Mouse (Mus musculus): ENCODE results near the gene Ap4m1. TPM values are rescaled to one million over a fixed set of nuclear protein-coding genes. Genes with fewer than 3 reads are reported as not detected.
"Not testable (repeated sequence)": the region's sequence is repeated elsewhere in the genome, so short reads cannot be mapped to it uniquely, and the experiment has no call there.

Ap4m1 gene
- polyA plus RNA-seq, 1 experiment: 10.4 TPM

- Histone ChIP-seq H3K79me2 (ENCODE audit: control insufficient read depth, insufficient read depth) (no peaks in the 10 kb centered on the region), H3K36me3 (ENCODE audit: control insufficient read depth, insufficient read depth) (no peaks in the 10 kb centered on the region), H3K4me2 (ENCODE audit: low read depth) (no peak overlapping the region), H3ac (ENCODE audit: control insufficient read depth, insufficient read length) (no peak overlapping the region), H3K4me3 (no peak overlapping the region), H3K27me3 (ENCODE audit: control insufficient read depth, insufficient read depth, insufficient read length) (no peaks in the 10 kb centered on the region)
- no peak for TF ChIP-seq CEBPB (IDR thresholded peaks at IDR 0.05; ENCODE audit: insufficient read depth, poor library complexity, severe bottlenecking)
- no peak for TF ChIP-seq MYOG (IDR thresholded peaks at IDR 0.05; ENCODE audit: control insufficient read depth in 1 of 3, insufficient read depth in 1 of 3, insufficient read length in 2 of 3, low read depth in 2 of 3)
- no peak for TF ChIP-seq E2F4 (IDR thresholded peaks at IDR 0.05; ENCODE audit: insufficient read depth)
- no peak for TF ChIP-seq MYOD1 (IDR thresholded peaks at IDR 0.05; ENCODE audit: control insufficient read depth in 1 of 3, insufficient read length in 2 of 3, low read depth in 2 of 3)
- no peak for TF ChIP-seq MAX (IDR thresholded peaks at IDR 0.05; ENCODE audit: low read depth)
- TF ChIP-seq USF1 (IDR thresholded peaks at IDR 0.05; ENCODE audit: low read depth): no peak
- TF ChIP-seq POLR2AphosphoS2 (IDR thresholded peaks at IDR 0.05; ENCODE audit: insufficient read length, low read depth): no peak
- TF ChIP-seq REST (IDR thresholded peaks at IDR 0.05; ENCODE audit: insufficient read depth, insufficient read length): no peak
- TF ChIP-seq POLR2A (IDR thresholded peaks at IDR 0.05; ENCODE audit: insufficient read length, low read depth): no peak
These were observed 36.1 kb downstream of the Ap4m1 start for GRCm38 (mm10) chr5:138207873-138208272.

GRCm38 (mm10) chr5:138216632-138217031, 44.8 kb downstream of the Ap4m1 start:
- H3K36me3 ChIP-seq (ENCODE audit: control insufficient read depth, insufficient read depth); H3K79me2 ChIP-seq (ENCODE audit: control insufficient read depth, insufficient read depth); H3K4me3 ChIP-seq; H3K27me3 ChIP-seq (ENCODE audit: control insufficient read depth, insufficient read depth, insufficient read length); H3ac ChIP-seq (ENCODE audit: control insufficient read depth, insufficient read length); H3K4me2 ChIP-seq (ENCODE audit: low read depth): not testable (repeated sequence)

DNA sequence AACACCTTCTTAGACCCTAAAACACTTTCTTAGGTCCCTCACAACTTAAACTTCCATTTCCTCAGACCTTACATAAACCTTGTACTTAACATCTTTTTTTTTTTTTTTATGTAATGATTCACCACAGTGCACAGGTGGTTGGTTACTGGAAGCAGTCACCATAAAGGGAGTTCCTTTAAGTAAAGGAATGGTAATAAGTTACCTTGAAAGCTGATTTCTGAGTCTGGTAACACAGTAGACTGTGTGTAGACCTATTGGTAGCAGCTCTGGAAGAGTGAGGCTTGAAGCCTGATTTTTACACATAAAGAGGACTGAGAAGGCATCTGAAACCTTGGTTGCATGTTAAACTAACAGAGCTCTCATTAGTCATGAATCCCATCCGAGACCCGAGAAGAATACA, 48.1 kb downstream of the Ap4m1 start:
- Histone ChIP-seq H3K4me2 (ENCODE audit: low read depth) (no peak overlapping the region), H3K27me3 (ENCODE audit: control insufficient read depth, insufficient read depth, insufficient read length) (no peaks in the 10 kb centered on the region), H3ac (ENCODE audit: control insufficient read depth, insufficient read length) (no peak overlapping the region), H3K4me3 (no peak overlapping the region), H3K36me3 (ENCODE audit: control insufficient read depth, insufficient read depth) (no peaks in the 10 kb centered on the region), H3K79me2 (ENCODE audit: control insufficient read depth, insufficient read depth) (no peaks in the 10 kb centered on the region)
- no peak for TF ChIP-seq MAX (IDR thresholded peaks at IDR 0.05; ENCODE audit: low read depth)
- no peak for TF ChIP-seq CEBPB (IDR thresholded peaks at IDR 0.05; ENCODE audit: insufficient read depth, poor library complexity, severe bottlenecking)
- no peak for TF ChIP-seq E2F4 (IDR thresholded peaks at IDR 0.05; ENCODE audit: insufficient read depth)
- TF ChIP-seq SRF (IDR thresholded peaks at IDR 0.05; ENCODE audit: control insufficient read depth, insufficient read length, low read depth): no peak
- no peak for TF ChIP-seq TCF12 (IDR thresholded peaks at IDR 0.05; ENCODE audit: insufficient read depth, poor library complexity, severe bottlenecking)
- no peak for TF ChIP-seq POLR2A (IDR thresholded peaks at IDR 0.05; ENCODE audit: insufficient read length, low read depth)
- no peak for TF ChIP-seq MYOG (IDR thresholded peaks at IDR 0.05; ENCODE audit: control insufficient read depth in 1 of 3, insufficient read depth in 1 of 3, insufficient read length in 2 of 3, low read depth in 2 of 3)
- no peak for TF ChIP-seq USF1 (IDR thresholded peaks at IDR 0.05; ENCODE audit: low read depth)
- TF ChIP-seq POLR2AphosphoS2 (IDR thresholded peaks at IDR 0.05; ENCODE audit: insufficient read length, low read depth): no peak
- no peak for TF ChIP-seq REST (IDR thresholded peaks at IDR 0.05; ENCODE audit: insufficient read depth, insufficient read length)
- TF ChIP-seq TCF3 (IDR thresholded peaks at IDR 0.05; ENCODE audit: insufficient read length, low read depth): no peak
- no peak for TF ChIP-seq MYOD1 (IDR thresholded peaks at IDR 0.05; ENCODE audit: control insufficient read depth in 1 of 3, insufficient read length in 2 of 3, low read depth in 2 of 3)

DNA sequence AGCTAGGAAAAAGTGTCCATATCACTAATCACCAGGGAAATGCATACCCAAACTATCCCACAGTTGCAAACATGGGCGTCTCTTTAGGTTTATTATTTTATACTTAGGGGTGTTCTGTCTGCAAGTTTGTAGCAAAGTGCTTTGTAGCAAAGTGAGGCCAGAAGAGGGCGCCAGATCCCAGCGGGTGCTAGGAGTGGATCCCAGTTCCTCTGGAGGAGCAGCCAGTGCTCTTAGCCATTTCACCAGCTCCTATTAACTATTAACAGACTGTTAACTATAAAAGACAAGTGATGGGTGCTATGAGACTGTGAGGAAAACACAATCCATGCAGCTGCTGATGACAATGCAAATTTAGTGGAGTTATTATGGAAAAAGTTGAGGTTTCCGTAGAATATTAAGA, 50.3 kb downstream of the Ap4m1 start:
- Histone ChIP-seq H3K4me3 (no peak overlapping the region), H3K27me3 (ENCODE audit: control insufficient read depth, insufficient read depth, insufficient read length) (no peaks in the 10 kb centered on the region), H3K79me2 (ENCODE audit: control insufficient read depth, insufficient read depth) (no peaks in the 10 kb centered on the region), H3K36me3 (ENCODE audit: control insufficient read depth, insufficient read depth) (no peaks in the 10 kb centered on the region), H3ac (ENCODE audit: control insufficient read depth, insufficient read length) (no peak overlapping the region), H3K4me2 (ENCODE audit: low read depth) (no peak overlapping the region)
- TF ChIP-seq MAX (IDR thresholded peaks at IDR 0.05; ENCODE audit: low read depth) (no peak), MYOD1 (IDR thresholded peaks at IDR 0.05; ENCODE audit: control insufficient read depth in 1 of 3, insufficient read length in 2 of 3, low read depth in 2 of 3) (no peak), POLR2AphosphoS2 (IDR thresholded peaks at IDR 0.05; ENCODE audit: insufficient read length, low read depth) (no peak), REST (IDR thresholded peaks at IDR 0.05; ENCODE audit: insufficient read depth, insufficient read length) (no peak)

DNA sequence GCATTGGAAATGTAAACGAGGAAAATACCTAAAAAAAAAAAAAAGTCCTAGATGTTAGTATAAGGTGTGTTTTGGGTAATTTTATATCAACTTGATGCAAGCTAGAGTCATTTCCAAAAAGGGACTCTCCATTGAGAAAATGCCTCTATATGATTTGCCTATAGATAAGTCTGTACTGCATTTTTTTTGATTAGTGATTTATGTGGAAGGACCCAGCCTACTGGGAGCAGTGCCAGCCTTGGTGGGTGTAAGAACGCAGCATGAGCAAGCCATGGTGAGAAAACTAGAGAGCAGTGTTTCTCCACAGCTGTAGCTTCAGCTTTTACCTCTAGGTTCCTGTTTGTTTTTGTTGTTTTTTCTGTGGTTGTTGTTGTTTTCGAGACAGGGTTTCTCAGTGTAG, 51.5 kb downstream of the Ap4m1 start:
- H3K36me3 ChIP-seq (ENCODE audit: control insufficient read depth, insufficient read depth): no peaks in the 10 kb centered on the region
- H3K27me3 ChIP-seq (ENCODE audit: control insufficient read depth, insufficient read depth, insufficient read length): no peaks in the 10 kb centered on the region
- no peak overlapping the region for H3K4me2 ChIP-seq (ENCODE audit: low read depth)
- no peak overlapping the region for H3K4me3 ChIP-seq
- no peak for TF ChIP-seq E2F4 (IDR thresholded peaks at IDR 0.05; ENCODE audit: insufficient read depth)
- no peak for TF ChIP-seq POLR2AphosphoS2 (IDR thresholded peaks at IDR 0.05; ENCODE audit: insufficient read length, low read depth)
- no peak for TF ChIP-seq CEBPB (IDR thresholded peaks at IDR 0.05; ENCODE audit: insufficient read depth, poor library complexity, severe bottlenecking)
- TF ChIP-seq POLR2A (IDR thresholded peaks at IDR 0.05; ENCODE audit: insufficient read length, low read depth): no peak
- TF ChIP-seq USF1 (IDR thresholded peaks at IDR 0.05; ENCODE audit: low read depth): no peak
- TF ChIP-seq MAX (IDR thresholded peaks at IDR 0.05; ENCODE audit: low read depth): no peak
- no peak for TF ChIP-seq TCF12 (IDR thresholded peaks at IDR 0.05; ENCODE audit: insufficient read depth, poor library complexity, severe bottlenecking)
- no peak for TF ChIP-seq MYOG (IDR thresholded peaks at IDR 0.05; ENCODE audit: control insufficient read depth in 1 of 3, insufficient read depth in 1 of 3, insufficient read length in 2 of 3, low read depth in 2 of 3)
- no peak for TF ChIP-seq REST (IDR thresholded peaks at IDR 0.05; ENCODE audit: insufficient read depth, insufficient read length)
- no peak overlapping the region for H3ac ChIP-seq (ENCODE audit: control insufficient read depth, insufficient read length)
- no peaks in the 10 kb centered on the region for H3K79me2 ChIP-seq (ENCODE audit: control insufficient read depth, insufficient read depth)

Data from myocyte (in vitro differentiated cells).